Mouse (Mus musculus): Measurements from ENCODE around the gene Traip.

GRCm38 (mm10) chr9:108017127-108017526 lies 67.2 kb downstream of the Traip start:
- no peak for TF ChIP-seq CTCF (IDR thresholded peaks at IDR 0.05; ENCODE audit: low read depth)
- TF ChIP-seq EP300 (optimal IDR thresholded peaks at IDR 0.05), result no peak

Data from stomach, postnatal 0 days (tissue).